Mouse (Mus musculus) induced T-regulatory cell, adult 2 months (primary cell): ENCODE results near the gene Faim.

Experiments
- DNase-seq: peaks from one replicate; pipeline ENCODE4 v3.0.0-alpha.2; 2012; ENCODE audit warnings: low read depth

Gene Faim

DNA sequence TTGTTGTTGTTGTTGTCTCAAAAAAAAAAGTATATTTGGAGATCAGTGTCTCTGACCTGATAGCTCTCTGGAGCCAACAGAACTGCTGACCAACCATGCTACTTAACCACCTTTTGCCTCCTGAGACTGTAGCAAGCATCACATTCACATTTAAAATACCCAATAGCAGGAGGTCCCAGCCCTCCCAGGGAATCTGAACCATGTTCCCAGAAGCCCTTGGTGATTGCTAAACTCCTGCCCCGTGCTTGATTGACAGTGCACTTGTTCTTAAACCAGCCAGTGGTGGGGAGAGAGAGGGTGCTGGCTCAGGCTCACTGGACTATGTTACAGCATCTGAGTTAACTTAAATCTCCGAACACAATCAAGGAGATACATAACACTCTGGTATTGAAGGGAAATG lies 11.3 kb upstream of the Faim start:
- no peak for DNase-seq

DNA sequence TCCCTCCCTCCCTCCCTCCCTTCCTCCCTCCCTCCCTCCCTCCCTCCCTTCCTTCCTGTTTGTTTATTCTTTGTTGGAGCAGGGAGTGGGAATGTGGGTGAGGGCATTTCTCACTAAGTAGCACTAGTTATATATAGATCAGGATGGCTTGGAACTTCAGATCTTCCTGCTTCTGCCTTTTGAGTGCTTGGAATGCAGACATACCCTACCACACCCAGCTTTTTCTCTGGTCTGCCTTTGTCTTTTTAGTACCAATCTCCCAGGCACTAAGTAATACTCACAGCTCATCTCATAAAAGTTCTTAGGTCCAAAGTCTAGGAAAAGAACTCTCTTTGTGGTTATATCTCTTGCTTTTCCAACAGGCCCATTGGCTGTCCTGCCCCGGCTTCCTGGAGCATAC lies 10.1 kb upstream of the Faim start:
- no peak for DNase-seq

DNA sequence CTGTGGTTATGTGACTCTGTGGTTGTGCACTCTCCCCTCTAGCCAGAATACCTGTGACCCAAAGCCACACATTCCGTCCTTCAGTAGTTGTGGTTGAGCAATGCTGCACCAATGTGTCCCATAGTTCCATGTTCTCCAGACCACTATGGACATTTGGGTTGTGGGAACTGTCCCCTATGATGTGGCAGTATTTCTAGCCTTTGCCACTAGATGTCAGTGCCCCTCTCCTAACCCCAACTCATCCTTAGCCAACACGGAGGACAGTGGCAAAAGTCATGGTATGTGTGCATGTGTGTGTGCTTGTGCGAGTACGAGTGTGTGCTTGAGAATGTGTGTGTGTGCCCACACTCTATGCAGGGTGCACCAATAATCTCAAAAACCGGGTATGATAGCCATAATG lies 9.7 kb upstream of the Faim start:
- DNase-seq: peak; percentile 43

DNA sequence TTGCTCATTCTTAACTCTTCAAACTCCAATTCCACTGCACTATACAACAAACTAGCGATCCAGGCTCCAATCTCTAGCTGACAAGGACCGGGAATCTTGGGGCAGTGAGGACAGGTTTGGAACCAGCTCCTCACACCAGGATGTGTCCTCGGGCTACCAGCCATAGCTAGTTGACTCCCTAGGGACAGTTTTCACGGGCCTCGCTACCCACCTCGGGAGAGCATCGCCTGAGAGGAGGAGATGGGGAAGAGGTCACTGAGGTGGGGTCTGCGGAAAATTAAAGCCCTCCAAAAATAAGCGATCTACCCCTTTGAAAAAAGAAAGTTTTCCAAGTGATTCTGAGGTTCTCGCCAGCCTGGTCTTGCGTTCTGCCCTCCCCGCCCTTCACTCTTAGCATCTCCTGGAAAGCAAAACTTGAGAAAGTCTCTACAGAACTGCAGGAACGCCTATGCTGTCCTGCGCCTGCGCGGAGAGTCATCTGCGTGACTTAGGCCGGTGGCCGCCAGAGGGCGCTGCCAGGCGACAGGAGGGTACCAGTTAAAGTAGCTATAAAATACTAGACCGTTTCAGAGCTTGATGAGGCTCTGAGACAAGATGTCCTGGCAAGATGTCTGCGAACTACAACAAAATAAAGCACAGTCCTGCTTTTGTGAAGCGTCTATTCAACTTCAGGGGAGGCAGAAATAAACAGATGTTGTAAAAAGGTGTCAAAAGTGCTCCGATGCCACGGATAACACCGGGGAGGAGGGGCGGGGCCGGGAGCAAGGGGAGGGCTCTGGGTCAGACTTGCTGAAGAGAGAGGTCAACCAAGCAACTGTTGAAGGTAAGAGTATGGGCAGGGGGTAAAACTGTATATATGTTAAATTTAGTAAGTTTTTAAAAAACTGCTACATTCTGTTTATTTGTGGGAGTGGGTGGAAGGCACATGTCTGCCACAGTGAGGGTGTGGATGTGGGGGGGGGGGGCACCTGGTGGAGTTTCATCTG lies 6.4 kb upstream of the Faim start:
- DNase-seq: peak; percentile 95

DNA sequence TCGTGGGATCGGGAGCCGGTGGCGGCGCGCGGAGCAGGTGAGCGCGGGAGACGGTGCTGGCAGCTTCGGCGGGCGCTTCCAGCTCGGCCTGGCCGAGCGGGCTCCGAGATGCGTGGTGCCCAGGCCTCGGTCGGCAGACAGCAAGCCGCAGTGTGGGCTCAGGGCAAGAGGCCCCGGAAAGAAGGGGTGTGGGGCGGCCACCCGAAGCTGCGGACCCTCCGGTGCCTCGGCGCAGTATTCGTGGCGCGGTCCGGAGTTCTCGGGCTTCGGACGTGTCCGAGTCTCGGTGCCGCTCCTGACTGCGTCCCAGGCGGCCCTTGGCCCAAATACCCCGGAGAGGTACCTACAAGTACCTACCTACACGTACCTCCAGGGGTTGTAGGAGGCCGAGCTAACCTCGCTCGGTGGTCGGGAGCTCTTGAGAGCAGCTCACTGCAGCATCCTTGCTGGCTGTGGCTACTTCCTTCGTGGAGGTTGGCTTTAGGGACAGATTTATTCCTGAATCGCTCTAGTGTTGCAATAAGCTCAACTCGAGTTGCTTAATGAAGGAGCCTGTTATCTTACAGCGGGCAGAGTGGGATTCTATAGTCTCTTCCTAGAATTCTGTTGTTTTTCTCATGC lies 413 bp downstream of the Faim start:
- peak; percentile 58 for DNase-seq

DNA sequence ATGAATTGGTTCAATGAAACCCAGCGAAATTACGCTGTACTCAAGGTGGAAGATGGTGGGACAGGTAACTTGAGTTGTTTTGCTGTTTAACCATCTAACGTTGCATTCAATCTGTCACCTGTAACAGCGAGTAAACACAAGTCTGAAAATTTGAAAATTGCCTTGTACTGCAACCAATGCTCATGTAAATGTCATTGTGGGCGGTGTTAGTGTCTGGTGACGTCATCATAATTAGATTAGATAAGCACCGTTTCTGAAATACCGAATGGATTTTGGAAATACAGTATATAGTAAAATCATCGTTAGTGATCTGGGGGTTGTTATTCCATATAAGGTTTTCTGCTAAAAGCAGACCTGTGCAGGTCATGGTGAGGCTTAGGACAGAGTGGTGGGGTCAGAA lies 958 bp downstream of the Faim start:
- peak; percentile 79 for DNase-seq

DNA sequence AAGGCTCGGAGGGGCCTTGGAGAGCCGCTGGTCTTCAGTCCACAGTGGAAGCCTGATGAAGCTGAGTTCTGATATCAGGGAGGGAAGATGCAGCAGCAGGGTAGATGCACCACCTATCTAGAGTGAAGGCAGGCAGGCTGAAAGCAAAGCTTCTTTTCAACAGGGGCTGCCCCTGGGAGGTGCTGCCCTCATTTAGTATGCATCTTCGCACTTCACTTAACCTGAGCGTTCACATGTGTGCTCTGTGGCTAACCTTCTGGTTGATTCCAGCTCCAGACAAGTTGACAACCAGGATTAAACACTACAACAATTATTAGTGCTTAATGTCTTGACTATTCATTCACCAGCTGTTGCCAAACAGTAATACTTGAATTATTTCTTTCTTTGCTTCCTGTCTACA lies 7.9 kb downstream of the Faim start:
- no peak for DNase-seq

DNA sequence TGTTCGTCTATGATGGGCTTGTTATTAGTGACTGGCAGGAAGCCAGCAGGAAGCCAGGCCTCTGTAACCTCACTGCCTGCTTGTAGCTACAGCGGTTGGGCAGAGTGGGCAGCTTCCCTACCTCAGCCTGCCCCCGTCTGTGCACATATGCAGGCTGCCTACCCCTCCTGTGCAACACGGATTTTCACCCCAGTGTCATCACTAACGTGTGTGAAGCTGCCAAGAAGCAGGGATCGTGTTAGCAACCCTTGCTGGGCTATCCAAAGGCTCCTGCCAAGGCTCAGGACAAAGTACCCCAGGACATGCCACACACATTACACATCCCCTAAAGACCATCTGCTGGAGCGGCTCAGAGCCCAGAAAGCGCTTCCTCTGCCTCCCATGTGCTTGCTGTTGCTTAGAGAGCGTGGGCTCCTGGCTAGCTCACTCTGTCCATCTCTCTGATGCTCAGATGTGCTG lies 13.7 kb downstream of the Faim start:
- DNase-seq: no peak

DNA sequence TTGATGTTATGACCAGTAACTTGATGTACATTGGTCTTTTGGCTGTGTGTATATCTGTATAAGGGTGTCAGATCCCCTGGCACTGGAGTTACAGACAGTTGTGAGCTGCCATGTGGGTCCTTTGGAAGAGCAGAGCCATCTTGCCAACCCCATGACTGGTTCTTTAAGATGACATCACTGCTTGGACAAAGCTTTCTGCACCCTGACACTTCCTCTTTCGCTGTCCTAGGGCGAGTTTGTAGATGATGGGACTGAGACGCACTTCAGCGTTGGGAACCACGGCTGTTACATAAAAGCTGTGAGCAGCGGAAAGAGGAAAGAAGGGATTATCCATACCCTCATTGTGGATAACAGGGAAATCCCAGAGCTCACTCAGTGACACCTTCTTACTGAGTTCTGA lies 15.2 kb downstream of the Faim start:
- DNase-seq: no peak

DNA sequence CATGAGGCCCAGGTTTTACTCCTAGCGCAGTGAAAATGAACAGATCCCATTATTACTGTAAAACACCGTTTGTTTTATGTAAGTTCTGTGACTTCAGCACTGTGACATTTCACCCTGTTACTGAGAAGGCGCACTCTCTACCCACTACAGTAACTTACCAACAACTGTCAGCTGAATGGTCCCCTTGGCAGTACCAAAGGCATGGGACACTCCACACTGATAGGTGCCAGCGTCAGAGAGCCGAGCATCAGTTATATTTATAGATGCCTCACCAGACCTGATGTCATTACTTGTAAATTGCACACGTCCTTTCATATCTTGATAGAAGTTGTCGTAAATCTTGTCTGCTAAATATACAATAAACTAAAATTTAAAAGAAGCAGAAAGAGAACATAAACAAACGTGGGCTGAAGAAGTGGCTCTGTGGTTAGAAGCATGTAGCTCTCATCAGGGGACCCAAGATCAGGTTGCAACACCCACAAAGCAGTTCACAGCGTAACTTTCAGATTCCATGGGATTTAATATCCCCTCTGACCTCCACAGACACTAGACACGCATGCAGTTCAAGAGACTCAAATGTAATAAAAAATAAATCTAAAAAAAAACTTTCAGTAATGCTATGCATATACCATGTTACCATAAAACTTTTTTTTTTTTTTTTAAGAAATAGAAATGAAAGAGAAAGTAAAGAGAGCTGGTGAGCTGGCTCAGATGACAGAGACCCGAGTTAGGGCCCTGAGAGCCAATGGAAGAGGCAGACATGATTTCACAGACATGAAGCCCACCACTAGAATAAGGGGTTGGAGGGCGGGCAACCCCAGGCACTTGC lies 23.1 kb downstream of the Faim start:
- peak; percentile 79 for DNase-seq

DNA sequence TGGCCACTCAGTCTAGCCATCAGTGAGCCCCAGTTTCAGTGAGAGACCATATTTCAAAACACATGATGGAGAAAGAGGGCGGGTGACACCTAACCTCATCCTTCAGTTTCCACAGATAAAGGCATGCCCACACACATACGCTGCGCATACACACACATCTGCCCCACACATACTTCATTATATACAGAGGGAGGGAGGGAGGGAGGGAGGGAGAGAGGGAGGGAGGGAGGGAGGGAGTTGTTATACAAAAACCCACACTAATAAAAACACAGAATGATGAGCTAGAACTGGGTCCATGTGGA lies 23.7 kb downstream of the Faim start:
- no peak for DNase-seq

DNA sequence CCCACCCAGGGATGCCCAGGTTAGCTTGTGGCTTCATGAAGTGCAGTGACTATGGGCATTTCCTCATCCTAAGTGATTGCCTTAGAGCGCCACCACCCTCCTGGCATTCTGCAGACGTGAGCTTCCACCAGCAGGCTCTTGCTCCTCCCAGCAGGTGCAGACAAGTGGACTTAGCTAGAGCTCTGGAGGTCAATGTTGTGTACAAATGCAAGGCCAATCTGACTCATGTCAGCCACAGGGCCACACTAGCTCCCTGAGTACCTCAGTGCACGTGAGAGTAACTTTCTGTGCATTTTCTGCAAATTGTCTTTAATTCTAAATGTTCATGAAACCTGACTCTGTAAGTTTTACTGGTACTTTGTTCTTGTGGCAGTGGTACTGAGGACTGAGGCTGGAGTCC lies 30.1 kb downstream of the Faim start:
- DNase-seq: no peak

DNA sequence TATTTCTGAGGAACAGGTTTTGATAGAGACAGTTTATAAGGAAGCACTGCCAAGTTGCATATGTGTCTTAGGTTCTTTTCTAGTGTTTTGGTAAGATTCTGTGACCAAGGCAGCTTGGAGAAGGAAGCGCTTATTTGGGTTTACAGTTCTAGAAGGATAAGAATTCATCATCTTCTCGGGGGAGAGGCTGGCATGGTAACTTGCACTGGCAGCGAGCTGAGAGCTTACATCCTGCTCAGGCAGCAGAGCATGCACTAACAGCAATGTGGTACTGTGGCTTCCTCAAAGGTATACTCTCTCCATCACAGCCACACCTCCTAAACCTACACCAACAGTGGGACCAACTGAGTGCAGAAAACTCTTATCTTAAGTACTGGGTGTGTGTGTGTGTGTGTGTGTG lies 30.6 kb downstream of the Faim start:
- no peak for DNase-seq

DNA sequence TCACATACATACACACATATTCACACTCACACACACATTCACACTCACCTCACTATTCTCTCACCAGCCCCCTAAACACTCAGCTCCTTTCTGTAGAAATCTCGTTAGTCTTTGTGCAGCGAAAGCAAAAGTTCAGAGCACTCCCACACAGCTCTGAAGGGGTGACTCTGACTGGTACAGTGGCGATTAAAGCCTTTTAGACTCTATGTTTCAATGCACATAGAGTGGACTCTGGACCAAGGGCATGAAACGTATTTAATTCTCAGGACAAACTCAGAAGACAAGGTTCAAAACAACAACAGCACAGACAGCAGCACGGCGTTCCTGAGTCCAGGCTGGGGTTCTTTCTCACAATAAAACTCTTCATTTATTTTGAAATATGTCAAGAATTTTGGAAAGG lies 31.5 kb downstream of the Faim start:
- DNase-seq: no peak

DNA sequence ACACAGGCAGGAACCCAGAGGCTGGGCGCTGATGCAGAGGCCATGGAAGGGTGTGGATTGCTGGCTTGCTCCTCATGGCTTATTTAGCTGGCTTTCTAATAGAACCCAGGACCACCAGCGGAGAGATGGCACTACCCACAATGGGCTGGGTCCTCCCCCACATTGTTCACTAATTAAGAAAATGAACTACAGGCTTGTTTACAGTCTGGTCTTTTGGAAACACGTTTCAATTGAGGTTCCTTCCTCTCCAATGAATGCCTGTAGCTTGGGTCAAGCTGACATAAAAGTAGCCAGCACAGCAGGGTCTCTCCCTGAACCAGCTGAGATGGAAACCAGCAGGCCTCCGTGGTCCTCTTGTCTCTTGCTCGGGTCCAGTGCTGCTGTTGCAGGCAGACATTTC lies 35.0 kb downstream of the Faim start:
- DNase-seq: no peak

DNA sequence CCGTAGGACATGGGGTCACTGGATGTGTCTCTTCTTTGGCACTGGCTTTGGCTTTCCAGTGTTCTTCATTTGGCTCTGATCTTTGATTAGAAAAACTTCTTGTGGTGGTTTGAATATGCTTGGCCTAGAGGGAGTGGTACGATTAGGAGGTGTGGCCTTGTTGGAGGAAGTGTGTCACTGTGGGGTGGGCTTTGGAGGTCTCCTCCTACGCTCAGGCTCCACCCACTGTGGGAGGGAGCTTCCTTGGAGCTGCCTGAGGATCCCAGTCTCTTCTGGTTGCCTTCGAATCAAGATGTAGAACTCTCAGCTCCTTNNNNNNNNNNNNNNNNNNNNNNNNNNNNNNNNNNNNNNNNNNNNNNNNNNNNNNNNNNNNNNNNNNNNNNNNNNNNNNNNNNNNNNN lies 35.6 kb downstream of the Faim start:
- DNase-seq: no peak

DNA sequence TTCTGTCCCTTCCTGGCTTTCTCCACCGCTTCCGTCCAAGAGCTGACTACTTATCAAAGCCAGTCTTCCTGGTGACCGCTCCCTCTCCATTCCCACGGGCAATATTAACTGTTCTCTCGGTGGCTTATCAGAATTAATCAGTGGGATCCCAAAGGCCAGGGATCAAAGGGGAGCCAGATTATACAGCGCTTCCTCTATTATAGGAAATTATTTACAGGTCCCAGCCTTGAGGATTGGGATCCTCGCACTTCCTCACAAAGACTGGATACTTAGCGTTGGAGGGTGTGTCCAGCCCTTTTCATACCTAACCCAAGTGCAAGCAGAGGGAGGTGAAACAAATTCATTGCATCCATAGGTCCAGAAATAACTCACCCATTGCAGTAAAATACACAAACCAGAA lies 45.9 kb downstream of the Faim start:
- no peak for DNase-seq

DNA sequence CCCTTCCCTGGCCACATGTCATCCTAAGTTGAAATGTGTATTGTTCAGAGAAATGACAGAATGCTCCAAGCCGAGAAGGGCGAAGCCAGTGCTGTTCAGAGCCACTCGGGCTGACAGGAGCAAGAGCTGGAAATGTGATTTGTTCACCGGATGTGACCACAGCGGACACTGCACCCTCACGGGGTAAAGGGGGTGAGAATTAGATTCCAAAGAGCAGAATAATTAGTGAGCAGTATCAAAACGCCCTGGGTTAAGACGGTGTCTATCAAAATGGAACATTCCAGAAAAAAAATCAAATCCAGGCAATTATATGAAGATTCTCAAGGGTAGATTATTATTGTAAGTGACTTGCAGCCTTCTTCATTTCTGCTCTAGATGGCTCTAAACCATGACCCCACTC lies 47.9 kb downstream of the Faim start:
- no peak for DNase-seq

DNA sequence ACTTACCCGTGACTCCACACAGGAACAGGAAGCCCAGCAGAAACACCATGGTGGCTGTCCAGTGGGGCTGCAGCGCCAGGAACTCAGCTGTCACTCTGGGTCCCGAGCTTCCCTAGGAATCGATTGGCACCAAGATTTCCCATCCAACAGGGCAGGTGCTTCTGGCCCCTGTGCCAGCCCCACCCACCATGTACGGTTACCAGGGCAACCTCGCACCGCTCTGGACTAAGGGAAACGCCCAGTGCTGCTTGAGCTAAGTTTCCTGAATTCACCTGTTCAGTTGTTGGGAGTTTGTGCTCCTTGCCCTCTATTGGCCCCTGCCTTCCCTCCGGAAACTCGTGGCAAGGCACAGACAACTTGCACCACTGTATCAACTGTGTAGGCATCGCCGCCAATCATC lies 49.4 kb downstream of the Faim start, which contains the start of gene Gm1123:
Gene Gm1123 (minus strand): TSS at position 141 of the 400 bp plus-strand sequence.
- no peak for DNase-seq

DNA sequence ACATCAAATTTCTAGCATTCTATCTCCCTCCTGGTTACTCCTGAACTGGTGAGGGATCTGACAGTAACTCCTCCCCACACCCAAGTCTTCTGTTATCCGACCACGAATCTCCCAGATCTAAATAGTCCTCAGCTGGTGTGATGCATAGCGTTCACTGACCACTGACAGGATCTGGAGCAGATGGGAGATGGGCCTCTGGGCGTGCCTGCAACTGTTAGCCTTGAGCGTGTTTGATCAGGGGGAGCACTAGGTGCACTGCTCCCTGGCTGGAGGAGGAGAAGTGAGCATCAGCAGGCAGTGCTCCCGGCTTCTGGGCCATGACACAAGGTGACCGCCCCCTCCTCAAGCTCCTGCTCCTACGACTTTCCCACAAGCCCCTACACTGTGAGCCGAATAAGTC lies 55.8 kb downstream of the Faim start:
- no peak for DNase-seq

DNA sequence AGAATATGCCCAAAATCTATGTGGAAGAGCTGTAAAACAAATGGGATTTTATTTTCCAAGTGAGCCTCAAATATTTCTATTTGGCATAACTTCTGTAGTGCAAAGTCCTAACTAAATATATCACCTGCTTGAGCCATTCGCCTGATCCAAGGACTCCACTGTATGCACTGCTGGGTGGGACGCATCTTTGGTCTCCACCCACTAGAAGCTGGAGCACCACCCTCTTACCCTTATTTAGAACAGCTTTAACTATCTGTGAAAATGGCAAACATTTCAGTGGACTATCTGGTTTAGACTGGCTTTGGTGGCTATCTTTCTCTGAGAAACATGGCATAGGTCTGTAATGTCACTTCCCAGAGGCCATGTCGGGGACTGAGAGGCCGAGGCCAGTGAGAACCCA lies 56.5 kb downstream of the Faim start:
- no peak for DNase-seq

DNA sequence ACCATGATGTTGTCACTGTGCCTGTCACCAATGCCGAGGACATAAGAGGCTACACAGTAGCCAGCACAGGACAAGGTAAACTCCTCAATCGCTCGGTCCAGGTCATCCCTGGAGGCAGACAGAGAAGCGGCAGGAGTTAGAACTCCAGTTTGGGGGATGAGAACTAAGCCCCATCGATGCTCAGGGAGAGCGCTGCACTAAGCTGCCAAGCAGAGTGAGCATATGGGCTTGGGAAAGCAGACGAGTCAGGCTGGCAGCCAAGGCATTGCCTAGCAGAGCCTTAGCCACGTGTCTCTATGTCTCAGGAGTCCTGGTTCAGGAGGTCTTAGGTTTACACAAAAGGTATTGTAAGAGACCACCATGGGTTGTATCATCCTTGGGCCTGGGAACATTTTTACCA lies 58.6 kb downstream of the Faim start:
- no peak for DNase-seq

DNA sequence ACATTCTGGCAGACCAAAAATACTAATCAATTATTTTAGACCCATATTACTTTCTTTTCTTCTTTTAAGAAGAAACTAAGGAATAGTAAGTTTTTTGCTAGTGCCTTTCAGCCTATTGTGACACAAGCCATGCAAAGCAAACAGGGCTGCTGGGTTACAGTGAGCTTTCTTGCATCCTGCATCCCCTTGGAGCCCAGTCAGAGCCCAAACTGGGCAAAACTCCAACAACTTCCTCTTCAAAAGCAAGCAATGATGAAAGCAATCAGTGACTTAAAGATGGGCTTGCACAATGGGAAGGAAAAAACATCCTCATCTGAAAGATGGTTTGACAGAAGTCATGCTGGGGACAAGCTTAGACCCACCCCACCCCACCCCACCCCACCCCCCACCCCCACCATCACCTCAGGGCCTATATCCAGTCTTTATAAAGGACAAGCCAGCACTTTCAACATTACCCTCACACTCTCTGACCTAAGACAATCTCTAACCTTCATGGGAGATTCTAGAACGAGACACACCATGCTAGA lies 62.6 kb downstream of the Faim start:
- DNase-seq: no peak
